Mouse (Mus musculus) CD4-positive naive resting alpha-beta T cell, adult 57 days (primary cell): ENCODE measurements around the gene Cul1. TPM values are rescaled to one million over a fixed set of nuclear protein-coding genes. Genes with fewer than 3 reads are reported as not detected.

ENCODE experiments used
- total RNA-seq: library from RNA; stranded (reverse); gene quantifications from one replicate; pipeline ENCODE4 v1.2.4, GENCODE M21; 2023

The Cul1 gene
- total RNA-seq: 86.5 TPM

GRCm38 (mm10) chr6:47453098-47453497 is at the start of gene Cul1:
TSS of gene Cul1 (plus strand) at chr6:47453398.

Other genes with a start within 250 kb of the Cul1 start
- gene Ezh2, start 141.9 kb downstream of the Cul1 start, total RNA-seq: 30.6 TPM